Mouse (Mus musculus) lung, postnatal 0 days (tissue): Measurements from ENCODE around the gene Ehd1.

Experiments used
- CTCF ChIP-seq: IDR thresholded peaks from 2 replicates; pipeline ENCODE4 v1.5.1; 2016; ENCODE audit warnings: antibody characterized with exemption, mild to moderate bottlenecking
- EP300 ChIP-seq: IDR thresholded peaks from 2 replicates; pipeline ENCODE4 v1.6.1; 2016; ENCODE audit warnings: antibody characterized with exemption, mild to moderate bottlenecking, control low read depth

- TF ChIP-seq CTCF: no peak
- TF ChIP-seq EP300: no peak
These were observed 15.7 kb downstream of the Ehd1 start for GRCm38 (mm10) chr19:6292262-6292661.
